Mouse (Mus musculus) MEL (cell line): Measurements from ENCODE around the gene Usp20. TPM values are rescaled to one million over a fixed set of nuclear protein-coding genes. Genes with fewer than 3 reads are reported as not detected.

ENCODE experiments used
- DNase-seq: peaks from one replicate; pipeline ENCODE4 v3.0.0; 2011; ENCODE audit warnings: low read depth, low spot score
- H3K27ac ChIP-seq: 2 replicates; pipeline ENCODE4 v1.5.1; 2012; ENCODE audit warnings: low read depth, mild to moderate bottlenecking, control low read depth, low read length, moderate library complexity; ENCODE audit not compliant: control insufficient read depth
- H3K27me3 ChIP-seq, 2 experiments: fragments of 150-350 bp in 1 of 2; sonication (generic) in 1 of 2; 2 replicates each; pipeline ENCODE4 v1.6.1; 2012; ENCODE audit warnings: low read length in 2 of 2, mild to moderate bottlenecking in 2 of 2, improper control_type of control experiment in 1 of 2, moderate library complexity in 1 of 2; ENCODE audit not compliant: insufficient read depth in 2 of 2, control insufficient read depth in 1 of 2
- H3K36me3 ChIP-seq, 2 experiments: 2 replicates each; pipeline ENCODE4 v1.6.1; 2012 to 2014; ENCODE audit warnings: low read length in 2 of 2, improper control_type of control experiment in 1 of 2, inconsistent platforms in 1 of 2, mild to moderate bottlenecking in 1 of 2; ENCODE audit not compliant: insufficient read depth in 2 of 2, control insufficient read depth in 1 of 2
- H3K4me1 ChIP-seq, 2 experiments: fragments of 150-350 bp in 1 of 2; sonication (generic) in 1 of 2; 2 replicates each; pipeline ENCODE4 v1.6.1; 2012; ENCODE audit warnings: low read length in 2 of 2, improper control_type of control experiment in 1 of 2, mild to moderate bottlenecking in 1 of 2; ENCODE audit not compliant: insufficient read depth in 2 of 2, control insufficient read depth in 1 of 2
- H3K4me3 ChIP-seq, 2 experiments: fragments of 150-350 bp in 1 of 2; sonication (generic) in 1 of 2; 2 replicates each; pipeline ENCODE4 v1.5.1; 2012; ENCODE audit warnings: low read depth in 2 of 2, low read length in 2 of 2, mild to moderate bottlenecking in 2 of 2, moderate library complexity in 2 of 2, control low read depth in 1 of 2, improper control_type of control experiment in 1 of 2; ENCODE audit not compliant: control insufficient read depth in 1 of 2, insufficient read depth in 1 of 2
- H3K79me2 ChIP-seq: 2 replicates; pipeline ENCODE4 v1.6.1; 2012; ENCODE audit warnings: mild to moderate bottlenecking, low read length, moderate library complexity; ENCODE audit not compliant: control insufficient read depth, poor library complexity, insufficient read depth
- H3K9ac ChIP-seq: 2 replicates; pipeline ENCODE4 v1.6.1; 2012; ENCODE audit warnings: low read depth, mild to moderate bottlenecking, control low read depth, low read length, moderate library complexity; ENCODE audit not compliant: control insufficient read depth, poor library complexity, severe bottlenecking
- H3K9me3 ChIP-seq: fragments of 150-350 bp; sonication (generic); replicated peaks from 2 replicates; pipeline ENCODE4 v1.6.1; 2012; ENCODE audit warnings: mild to moderate bottlenecking, low read length, improper control_type of control experiment, moderate library complexity; ENCODE audit not compliant: insufficient read depth
- CHD1 ChIP-seq: IDR thresholded peaks from 2 replicates; pipeline ENCODE4 v1.6.1; 2012; ENCODE audit warnings: low read depth, mild to moderate bottlenecking, inconsistent platforms, low read length, improper control_type of control experiment
- CTCF ChIP-seq, 3 experiments: IDR thresholded peaks in 2 of 3; conservative IDR thresholded peaks in 1 of 3; 2 replicates each; pipeline ENCODE4 v1.5.1; 2011 to 2012; ENCODE audit warnings: low read length in 3 of 3, low read depth in 2 of 3, mild to moderate bottlenecking in 2 of 3, improper control_type of control experiment in 1 of 3, inconsistent platforms in 1 of 3, mixed read lengths in 1 of 3, moderate library complexity in 1 of 3; ENCODE audit not compliant: control insufficient read depth in 1 of 3, insufficient read depth in 1 of 3, poor library complexity in 1 of 3, severe bottlenecking in 1 of 3
- GABPA ChIP-seq: IDR thresholded peaks from 2 replicates; pipeline ENCODE4 v1.6.1; 2012; ENCODE audit warnings: low read depth, mild to moderate bottlenecking, inconsistent platforms, low read length, improper control_type of control experiment, moderate library complexity
- GATA1 ChIP-seq: IDR thresholded peaks from 2 replicates; pipeline ENCODE4 v1.6.1; 2011; ENCODE audit warnings: low read depth, low read length, improper control_type of control experiment
- HCFC1 ChIP-seq: IDR thresholded peaks from 2 replicates; pipeline ENCODE4 v1.6.1; 2012; ENCODE audit warnings: low read depth, mild to moderate bottlenecking, inconsistent platforms, low read length, improper control_type of control experiment, moderate library complexity
- MAFK ChIP-seq: IDR thresholded peaks from 2 replicates; pipeline ENCODE4 v1.6.1; 2011; ENCODE audit warnings: low read depth, mild to moderate bottlenecking, low read length, improper control_type of control experiment, borderline replicate concordance
- MAZ ChIP-seq: IDR thresholded peaks from 2 replicates; pipeline ENCODE4 v1.6.1; 2012; ENCODE audit warnings: low read depth, mild to moderate bottlenecking, inconsistent platforms, low read length, improper control_type of control experiment
- NELFE ChIP-seq: IDR thresholded peaks from 2 replicates; pipeline ENCODE4 v1.6.1; 2011; ENCODE audit warnings: low read depth, low read length, improper control_type of control experiment
- NRF1 ChIP-seq: IDR thresholded peaks from 2 replicates; pipeline ENCODE4 v1.6.1; 2014; ENCODE audit warnings: low read depth, mild to moderate bottlenecking, inconsistent platforms, low read length, improper control_type of control experiment, moderate library complexity; ENCODE audit not compliant: poor library complexity, insufficient read depth, severe bottlenecking
- POLR2A ChIP-seq, 2 experiments: IDR thresholded peaks; 2 replicates each; pipeline ENCODE4 v1.6.1; 2011 to 2012; ENCODE audit warnings: low read length in 2 of 2, mild to moderate bottlenecking in 2 of 2, control low read depth in 1 of 2, improper control_type of control experiment in 1 of 2, low read depth in 1 of 2, moderate library complexity in 1 of 2; ENCODE audit not compliant: control insufficient read depth in 1 of 2, insufficient read depth in 1 of 2, poor library complexity in 1 of 2
- POLR2AphosphoS5 ChIP-seq: IDR thresholded peaks from 2 replicates; pipeline ENCODE4 v1.6.1; 2012; ENCODE audit warnings: low read depth, borderline replicate concordance, mild to moderate bottlenecking, inconsistent platforms, low read length, moderate library complexity, mixed read lengths
- RAD21 ChIP-seq: IDR thresholded peaks from 2 replicates; pipeline ENCODE4 v1.6.1; 2011; ENCODE audit warnings: mild to moderate bottlenecking, low read depth, low read length, improper control_type of control experiment
- RCOR1 ChIP-seq: IDR thresholded peaks from 2 replicates; pipeline ENCODE4 v1.6.1; 2012; ENCODE audit warnings: low read depth, mild to moderate bottlenecking, inconsistent platforms, low read length, improper control_type of control experiment
- SMC3 ChIP-seq: IDR thresholded peaks from 2 replicates; pipeline ENCODE4 v1.6.1; 2011; ENCODE audit warnings: low read depth, low read length, improper control_type of control experiment
- TAL1 ChIP-seq: IDR thresholded peaks from 2 replicates; pipeline ENCODE4 v1.6.1; 2012; ENCODE audit warnings: mild to moderate bottlenecking, inconsistent platforms, low read length, moderate library complexity, mixed read lengths
- UBTF ChIP-seq: IDR thresholded peaks from 2 replicates; pipeline ENCODE4 v1.6.1; 2012; ENCODE audit warnings: low read depth, mild to moderate bottlenecking, inconsistent platforms, low read length, improper control_type of control experiment, moderate library complexity, borderline replicate concordance; ENCODE audit not compliant: insufficient read depth
- USF1 ChIP-seq: IDR thresholded peaks from 2 replicates; pipeline ENCODE4 v1.6.1; 2014; ENCODE audit warnings: low read depth, mild to moderate bottlenecking, inconsistent platforms, low read length, improper control_type of control experiment, moderate library complexity
- ZC3H11A ChIP-seq: IDR thresholded peaks from 2 replicates; pipeline ENCODE4 v1.6.1; 2012; ENCODE audit warnings: low read depth, mild to moderate bottlenecking, inconsistent platforms, low read length, improper control_type of control experiment
- ZMIZ1 ChIP-seq: IDR thresholded peaks from 2 replicates; pipeline ENCODE4 v1.6.1; 2012; ENCODE audit warnings: low read depth, mild to moderate bottlenecking, inconsistent platforms, low read length, improper control_type of control experiment, moderate library complexity
- ZNF384 ChIP-seq: IDR thresholded peaks from 2 replicates; pipeline ENCODE4 v1.6.1; 2012; ENCODE audit warnings: low read depth, mild to moderate bottlenecking, inconsistent platforms, low read length, improper control_type of control experiment
- polyA plus RNA-seq, 2 experiments: library from polyadenylated mRNA; stranded (reverse) in 1 of 2; unstranded in 1 of 2; fragments of >175 nt in 1 of 2; fragments of >200 nt in 1 of 2; gene quantifications; 2 replicates each; pipeline versions ENCODE4 v1.2.1 to v1.2.4; 2012; ENCODE audit warnings: low replicate concordance in 2 of 2, low read depth in 1 of 2; ENCODE audit not compliant: insufficient read length in 2 of 2, insufficient read depth in 1 of 2, missing spikeins in 1 of 2
- total RNA-seq: library from RNA; depleted of rRNA; stranded (reverse); fragments of 300-350 nt; gene quantifications from 2 replicates; pipeline ENCODE4 v1.2.3, GENCODE M21; 2012

Gene Usp20
- total and polyA plus RNA-seq, 3 experiments = 9.4 to 10.8 TPM; not detected in 1

DNA sequence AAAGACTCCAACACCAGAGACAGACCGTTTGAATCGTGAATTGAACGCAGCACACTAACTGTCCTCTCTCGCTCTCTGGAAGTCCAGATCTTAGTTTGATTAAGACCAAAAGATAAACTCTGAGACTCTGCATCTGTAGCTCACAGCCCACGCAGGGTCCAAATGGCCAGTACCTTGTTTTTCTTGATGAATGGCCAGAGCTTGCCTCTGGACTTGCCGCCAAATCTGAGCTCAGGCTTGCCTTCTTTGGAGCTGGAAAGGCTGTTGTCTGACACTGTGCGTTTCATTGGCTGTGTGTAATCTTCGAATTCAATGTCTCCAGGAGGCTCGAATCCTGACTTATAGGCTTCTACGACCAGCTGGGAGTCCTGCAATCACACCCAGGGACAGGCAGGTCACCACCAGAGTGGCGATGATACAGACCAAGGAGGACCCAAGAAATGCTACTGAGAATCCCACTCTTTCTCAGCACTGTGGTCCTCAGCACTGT is 71.8 kb downstream of the Usp20 start:
- TF ChIP-seq NRF1 (no peak), UBTF (no peak), CTCF (IDR thresholded peaks at IDR 0.05 in 2 of 3, conservative IDR thresholded peaks at IDR 0.05 in 1 of 3; ENCODE audit: control insufficient read depth in 1 of 3, insufficient read depth in 1 of 3, low read depth in 2 of 3, low read length in 3 of 3, poor library complexity in 1 of 3, severe bottlenecking in 1 of 3) (no peak), RAD21 (no peak), POLR2A (IDR thresholded peaks at IDR 0.05; ENCODE audit: control insufficient read depth in 1 of 2, insufficient read depth in 1 of 2, low read depth in 1 of 2, low read length in 2 of 2, poor library complexity in 1 of 2) (no peak), CHD1 (no peak), ZNF384 (no peak), MAFK (no peak), GABPA (no peak), USF1 (no peak), ZMIZ1 (no peak), MAZ (no peak), POLR2AphosphoS5 (no peak), ZC3H11A (no peak), RCOR1 (no peak), TAL1 (no peak), NELFE (no peak), GATA1 (no peak), HCFC1 (no peak)
- H3K4me1 ChIP-seq = no peaks in the 10 kb centered on the region
- H3K27me3 ChIP-seq = no peaks in the 10 kb centered on the region

DNA sequence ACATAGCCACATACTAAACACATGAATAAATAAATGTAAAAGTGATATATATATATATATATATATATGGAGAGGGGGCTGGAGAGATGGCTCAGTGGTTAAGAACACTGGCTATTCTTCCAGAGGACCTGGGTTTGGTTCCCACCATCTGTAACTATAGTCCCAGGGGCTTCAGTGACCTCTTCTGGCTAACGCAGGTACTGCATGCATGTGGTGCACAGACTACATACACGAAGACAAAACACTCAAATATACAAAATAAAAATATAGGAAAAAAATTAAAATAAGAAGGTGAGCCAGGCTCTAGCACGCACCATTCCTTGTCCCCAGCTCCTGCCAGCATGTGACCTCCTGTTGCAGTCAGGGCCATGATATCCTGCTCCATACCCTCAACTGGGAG is 74.0 kb downstream of the Usp20 start:
- H3K79me2 ChIP-seq = no peaks in the 10 kb centered on the region; the same call in 1 of the 2 replicates
- H3K36me3 ChIP-seq = peaks cover 0 to 6% of the 10 kb centered on the region in 2 experiments; a peak in 2 of 4 replicates
- no peaks in the 10 kb centered on the region for H3K9me3 ChIP-seq
- no peak overlapping the region for H3K9ac ChIP-seq
- TF ChIP-seq CTCF (IDR thresholded peaks at IDR 0.05 in 2 of 3, conservative IDR thresholded peaks at IDR 0.05 in 1 of 3; ENCODE audit: control insufficient read depth in 1 of 3, insufficient read depth in 1 of 3, low read depth in 2 of 3, low read length in 3 of 3, poor library complexity in 1 of 3, severe bottlenecking in 1 of 3) (peak; percentile 35 to 48 (median 46); a peak in 5 of 6 replicates), SMC3 (peak; percentile 39), RAD21 (peak; percentile 40), ZNF384 (no peak)
- no peak overlapping the region for H3K27ac ChIP-seq
- peak; percentile 38 for DNase-seq
- H3K4me3 ChIP-seq = no peak overlapping the region
- no peaks in the 10 kb centered on the region for H3K27me3 ChIP-seq
- peaks cover 0 to 11% of the 10 kb centered on the region in 2 experiments; a peak in 2 of 4 replicates for H3K4me1 ChIP-seq

More for the DNA sequence above, 71.8 kb downstream of the Usp20 start:
- no peaks in the 10 kb centered on the region for H3K79me2 ChIP-seq
- no peaks in the 10 kb centered on the region for H3K9me3 ChIP-seq
- no peak overlapping the region for H3K27ac ChIP-seq
- no peak overlapping the region for H3K9ac ChIP-seq
- H3K36me3 ChIP-seq = no peaks in the 10 kb centered on the region
- no peak overlapping the region for H3K4me3 ChIP-seq
- no peak for DNase-seq
